Mouse (Mus musculus) hindbrain, embryonic 16.5 days (tissue): ENCODE results near the gene Gtpbp3. TPM values are rescaled to one million over a fixed set of nuclear protein-coding genes. Genes with fewer than 3 reads are reported as not detected.

Experiments
- ATAC-seq: fragments of 200-750 bp; cut with Nextera tagmentation; 2 replicates; pipeline ENCODE4 v1.8.0; 2017; ENCODE audit warnings: moderate TSS enrichment, moderate library complexity
- H3K27ac ChIP-seq: fragments of 300-500 bp; sonication (generic); 2 replicates; pipeline ENCODE4 v1.5.1; 2014; ENCODE audit warnings: low read depth, mild to moderate bottlenecking, control low read depth, low read length, moderate library complexity
- H3K27me3 ChIP-seq: fragments of 300-500 bp; sonication (generic); replicated peaks from 2 replicates; pipeline ENCODE4 v1.6.1; 2014; ENCODE audit warnings: low read length; ENCODE audit not compliant: control insufficient read depth, insufficient read depth
- H3K36me3 ChIP-seq: fragments of 300-500 bp; sonication (generic); 2 replicates; pipeline ENCODE4 v1.6.1; 2014; ENCODE audit warnings: mild to moderate bottlenecking, low read length, moderate library complexity, mixed read lengths; ENCODE audit not compliant: control insufficient read depth, insufficient read depth
- H3K4me1 ChIP-seq: fragments of 300-500 bp; sonication (generic); 2 replicates; pipeline ENCODE4 v1.6.1; 2014; ENCODE audit warnings: low read depth, low read length; ENCODE audit not compliant: control insufficient read depth, insufficient read depth
- H3K4me2 ChIP-seq: fragments of 300-500 bp; sonication (generic); 2 replicates; pipeline ENCODE4 v1.6.1; 2014; ENCODE audit warnings: mild to moderate bottlenecking, low read length, control low read depth, moderate library complexity
- H3K4me3 ChIP-seq: fragments of 300-500 bp; sonication (generic); 2 replicates; pipeline ENCODE4 v1.5.1; 2014; ENCODE audit warnings: mild to moderate bottlenecking, low read length, control low read depth, moderate library complexity
- H3K9ac ChIP-seq: fragments of 300-500 bp; sonication (generic); 2 replicates; pipeline ENCODE4 v1.6.1; 2014; ENCODE audit warnings: low read depth, mild to moderate bottlenecking, control low read depth, low read length, moderate library complexity
- H3K9me3 ChIP-seq: fragments of 300-500 bp; sonication (generic); 2 replicates; pipeline ENCODE4 v1.6.1; 2014; ENCODE audit warnings: mild to moderate bottlenecking, low read length, moderate library complexity; ENCODE audit not compliant: control insufficient read depth
- WGBS: fragments of 180-500 bp; shearing (Covaris S2); extraction: QIAGEN DNeasy Blood & Tissue Kit; methylation state at CpG from one replicate; pipeline ENCODE4 v1.1.7; 2014; 5-methylcytosine and 5-hydroxymethylcytosine counted together
- polyA plus RNA-seq: library from polyadenylated mRNA; unstranded; fragments of >200 nt; fragmentation: Nextera tagmentation; extraction: Ambion mirVana; gene quantifications from 2 replicates; pipeline ENCODE4 v1.2.1, GENCODE M21; 2015

Gene Gtpbp3
- polyA plus RNA-seq, 1 experiment from 2014 or later = 14.6 TPM

DNA sequence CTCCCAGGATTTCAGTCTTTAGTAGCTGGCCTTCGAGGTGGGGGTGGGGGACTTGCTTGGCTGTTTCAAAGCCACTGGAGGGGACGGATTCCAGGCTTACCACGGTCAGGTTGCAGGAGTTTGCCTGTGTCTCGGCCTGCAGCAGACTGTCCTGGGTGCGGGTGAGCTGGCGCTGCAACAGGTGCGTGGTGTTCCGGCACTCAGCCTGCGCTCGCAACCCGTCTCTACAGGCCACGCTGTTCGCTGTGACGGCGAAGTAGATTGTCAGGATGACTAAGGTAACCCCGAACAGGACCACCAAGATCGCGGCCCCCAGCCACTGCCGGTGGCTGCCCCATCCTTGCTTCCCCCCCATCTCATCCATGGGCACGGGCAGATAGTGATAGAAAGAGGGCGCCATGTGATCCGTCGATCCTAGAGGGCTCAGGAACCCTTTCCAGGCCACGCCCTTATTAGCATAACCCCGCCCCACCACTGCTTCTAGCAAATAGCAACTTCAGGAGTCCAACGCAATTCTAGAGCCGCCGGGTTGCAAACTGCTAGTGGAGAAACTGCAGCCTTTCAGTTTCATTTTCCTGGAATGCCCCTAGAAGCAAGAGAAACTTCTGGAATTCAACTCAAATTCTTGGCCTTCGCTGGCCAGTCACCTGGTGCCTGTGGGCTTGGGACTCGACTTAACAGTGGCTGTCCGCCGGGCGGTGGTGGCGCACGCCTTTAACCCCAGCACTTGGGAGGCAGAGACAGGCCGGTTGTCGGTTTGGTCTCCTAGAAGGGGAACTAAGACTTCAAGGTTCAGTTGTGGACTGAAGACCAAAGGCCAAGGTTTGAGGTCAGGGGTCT lies 49.3 kb downstream of the Gtpbp3 start, which contains the start of gene Bst2:
Gene Bst2, minus strand, starts transcription at position 429 of the 840 bp plus-strand sequence.
- Histone ChIP-seq H3K4me3 (peak within 1 kb of the TSS; percentile 36), H3K9ac (peak within 1 kb of the TSS; percentile 36; the same call in 1 of the 2 replicates), H3K36me3 (no peaks in the 10 kb centered on the region), H3K4me1 (peaks cover 2% of the 10 kb centered on the region; the same call in 1 of the 2 replicates), H3K27me3 (peaks cover 13% of the 10 kb centered on the region), H3K27ac (no peak within 1 kb of the TSS), H3K4me2 (peak within 1 kb of the TSS; percentile 59), H3K9me3 (no peaks in the 10 kb centered on the region)
- ATAC-seq = peak; percentile 48; the same call in 1 of the 2 replicates
- 5% methylated on average over 37 of the region's 37 CpGs for WGBS

DNA sequence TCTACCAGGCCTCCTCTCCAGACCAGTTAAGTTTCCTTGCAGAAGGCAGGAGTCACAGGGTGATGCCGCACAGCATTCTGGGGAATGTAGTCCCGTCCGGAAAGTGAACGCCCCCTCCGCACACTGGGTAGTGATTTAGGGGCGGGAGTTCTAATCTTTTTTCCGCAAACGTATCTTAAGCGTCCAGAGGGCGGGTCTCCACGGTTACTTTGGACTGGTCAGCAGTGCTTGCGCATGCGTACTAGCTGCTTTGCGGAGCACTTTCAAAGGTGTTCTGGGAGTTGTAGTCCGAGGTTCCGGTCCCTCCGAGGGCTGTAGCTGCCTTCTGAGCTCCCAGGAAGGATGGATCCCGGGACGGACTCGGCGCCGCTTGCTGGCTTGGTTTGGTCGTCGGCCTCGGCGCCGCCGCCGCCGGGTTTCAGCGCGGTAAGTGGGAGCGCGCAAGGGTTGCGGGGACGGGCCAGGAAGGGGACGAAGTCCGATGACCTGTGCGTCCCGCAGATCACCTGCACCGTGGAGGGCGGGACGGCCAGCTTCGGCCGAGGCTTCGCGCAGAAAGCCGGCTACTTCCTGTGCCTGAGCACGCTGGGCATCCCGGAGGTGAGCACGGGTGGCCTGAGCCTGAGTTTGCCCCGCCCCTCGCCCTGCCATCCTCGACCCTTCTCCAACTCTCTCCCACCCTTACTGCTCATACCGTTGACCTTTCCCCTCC lies 54.9 kb downstream of the Gtpbp3 start, which contains the start of gene Mvb12a:
Gene Mvb12a, plus strand, starts transcription at position 291 of the 712 bp plus-strand sequence.
- peak within 1 kb of the TSS; percentile 97 for H3K4me3 ChIP-seq
- peaks cover 10% of the 10 kb centered on the region for H3K4me1 ChIP-seq
- H3K27me3 ChIP-seq = peaks cover 1% of the 10 kb centered on the region
- under 1% methylated on average over 37 of the region's 55 CpGs for WGBS
- peak within 1 kb of the TSS; percentile 89 for H3K9ac ChIP-seq
- H3K4me2 ChIP-seq = peak within 1 kb of the TSS; percentile 65
- H3K36me3 ChIP-seq = peaks cover 18% of the 10 kb centered on the region
- ATAC-seq = peak; percentile 97
- no peaks in the 10 kb centered on the region for H3K9me3 ChIP-seq
- peak within 1 kb of the TSS; percentile 77; the same call in 1 of the 2 replicates for H3K27ac ChIP-seq

DNA sequence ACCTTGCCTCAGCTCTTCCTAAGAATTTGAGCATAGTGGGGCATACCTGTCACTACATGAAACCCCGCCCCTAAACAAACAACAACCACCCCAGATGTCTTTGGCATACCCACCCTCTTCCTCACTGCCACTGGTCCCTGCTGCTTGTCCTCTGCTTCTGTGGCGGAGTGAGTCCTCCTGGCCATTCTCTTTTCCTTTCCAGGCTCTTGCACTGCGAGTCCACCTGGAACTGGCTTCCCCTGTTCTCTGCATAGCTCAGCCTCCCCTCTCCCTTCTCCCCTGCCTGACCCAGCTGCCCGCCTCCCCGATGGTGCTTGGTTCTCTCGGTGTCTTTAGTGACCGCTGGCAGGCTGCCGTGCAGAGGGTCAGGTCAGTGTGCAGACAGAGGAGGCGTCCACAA lies 55.9 kb downstream of the Gtpbp3 start:
- peak overlapping the region; percentile 65 for H3K4me2 ChIP-seq
- no peaks in the 10 kb centered on the region; the same call in 1 of the 2 replicates for H3K27me3 ChIP-seq
- H3K4me3 ChIP-seq = peak overlapping the region; percentile 97
- H3K9me3 ChIP-seq = no peaks in the 10 kb centered on the region
- H3K27ac ChIP-seq = no peak overlapping the region
- H3K36me3 ChIP-seq = peaks cover 18% of the 10 kb centered on the region
- H3K4me1 ChIP-seq = peaks cover 10% of the 10 kb centered on the region
- no peak overlapping the region for H3K9ac ChIP-seq
- ATAC-seq = no peak
- WGBS = 87% methylated on average over 9 of the region's 9 CpGs

DNA sequence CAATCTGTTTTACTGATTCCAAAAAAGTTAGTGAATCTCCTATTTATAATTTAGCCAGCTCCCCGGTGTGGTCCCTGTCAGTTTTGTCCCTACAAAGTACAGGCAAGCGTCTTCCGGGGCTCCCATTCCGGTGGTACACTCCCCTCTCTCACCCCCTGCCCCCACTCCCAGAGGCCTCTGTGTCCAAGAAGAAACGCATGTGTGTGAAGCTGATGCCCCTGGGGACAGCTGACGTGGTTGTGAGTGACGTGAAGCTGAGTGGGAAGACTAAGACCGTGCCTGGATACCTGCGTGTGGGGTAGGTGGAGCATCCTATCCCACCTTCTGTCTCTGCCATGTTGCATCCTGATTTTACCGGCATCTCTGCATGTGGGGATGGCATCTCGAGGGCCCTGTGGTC lies 57.1 kb downstream of the Gtpbp3 start:
- no peak for ATAC-seq
- H3K27me3 ChIP-seq = no peaks in the 10 kb centered on the region; the same call in 1 of the 2 replicates
- H3K4me2 ChIP-seq = no peak overlapping the region
- H3K4me1 ChIP-seq = peaks cover 10% of the 10 kb centered on the region
- H3K27ac ChIP-seq = no peak overlapping the region
- no peak overlapping the region for H3K9ac ChIP-seq
- H3K9me3 ChIP-seq = no peaks in the 10 kb centered on the region
- no peak overlapping the region for H3K4me3 ChIP-seq
- H3K36me3 ChIP-seq = peaks cover 18% of the 10 kb centered on the region
- WGBS = 90% methylated on average over 11 of the region's 11 CpGs

DNA sequence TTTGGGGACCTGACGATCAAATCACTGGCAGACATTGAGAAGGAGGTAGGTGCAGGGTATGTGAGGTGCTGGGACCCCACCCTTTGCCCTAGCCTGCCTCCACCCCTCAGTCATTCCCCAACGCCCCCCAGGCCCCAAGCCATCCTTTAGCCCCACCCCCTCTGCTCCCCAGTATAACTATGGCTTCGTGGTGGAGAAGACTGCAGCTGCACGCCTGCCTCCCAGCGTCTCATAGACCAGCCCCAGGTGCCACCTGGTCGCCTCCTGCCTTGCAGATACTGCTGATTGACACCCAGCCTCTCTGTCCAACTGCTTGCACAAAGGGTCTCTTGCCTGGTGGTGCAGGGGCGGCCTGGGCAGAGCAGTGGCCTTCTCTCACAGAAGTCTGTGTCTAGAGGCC lies 59.7 kb downstream of the Gtpbp3 start:
- H3K4me1 ChIP-seq = peaks cover 10% of the 10 kb centered on the region
- H3K9ac ChIP-seq = no peak overlapping the region
- ATAC-seq = no peak
- H3K36me3 ChIP-seq = peaks cover 18% of the 10 kb centered on the region
- H3K9me3 ChIP-seq = no peaks in the 10 kb centered on the region
- H3K4me3 ChIP-seq = no peak overlapping the region
- WGBS = 82% methylated on average over 7 of the region's 7 CpGs
- no peaks in the 10 kb centered on the region for H3K27me3 ChIP-seq
- H3K4me2 ChIP-seq = no peak overlapping the region
- no peak overlapping the region for H3K27ac ChIP-seq

Other genes with a start within 250 kb of the Gtpbp3 start
- 13.1 and 16.7 TPM in 2 replicates for gene Myo9b, start 215.4 kb upstream of the Gtpbp3 start, polyA plus RNA-seq
- gene Haus8, start 215.2 kb upstream of the Gtpbp3 start, polyA plus RNA-seq = 72.5 and 73.9 TPM in 2 replicates
- 115 and 120 TPM in 2 replicates for gene Use1, start 121.3 kb upstream of the Gtpbp3 start, polyA plus RNA-seq
- 5.5 and 6.3 TPM in 2 replicates for gene Ocel1, start 116.8 kb upstream of the Gtpbp3 start, polyA plus RNA-seq
- gene Nr2f6, start 106.1 kb upstream of the Gtpbp3 start, polyA plus RNA-seq = 20.7 and 23.6 TPM in 2 replicates
- 7.3 and 9.5 TPM in 2 replicates for gene Ushbp1, start 92.3 kb upstream of the Gtpbp3 start, polyA plus RNA-seq
- gene Babam1, start 91.2 kb upstream of the Gtpbp3 start, polyA plus RNA-seq = 97.3 and 101 TPM in 2 replicates
- gene Ankle1, start 82.1 kb upstream of the Gtpbp3 start, polyA plus RNA-seq = 8.8 and 9.8 TPM in 2 replicates
- 172 and 182 TPM in 2 replicates for gene Abhd8, start 24.4 kb upstream of the Gtpbp3 start, polyA plus RNA-seq
- gene Mrpl34, start 23.1 kb upstream of the Gtpbp3 start, polyA plus RNA-seq = 168 and 172 TPM in 2 replicates
- gene Dda1, start 18.9 kb upstream of the Gtpbp3 start, polyA plus RNA-seq = 240 and 247 TPM in 2 replicates
- gene Ano8, start 2.1 kb upstream of the Gtpbp3 start, polyA plus RNA-seq = 2.3 and 4.5 TPM in 2 replicates
- gene Plvap, start 23.6 kb downstream of the Gtpbp3 start, polyA plus RNA-seq = 12.0 and 12.5 TPM in 2 replicates
- 0.44 and 0.52 TPM in 2 replicates for gene Ccdc194, start 37.6 kb downstream of the Gtpbp3 start, polyA plus RNA-seq
- 10.4 and 12.3 TPM in 2 replicates for gene Bst2, start 49.4 kb downstream of the Gtpbp3 start, polyA plus RNA-seq
- 66.3 and 70.4 TPM in 2 replicates for gene Mvb12a, start 54.8 kb downstream of the Gtpbp3 start, polyA plus RNA-seq
- 0.09 and 0.19 TPM in 2 replicates for gene Tmem221, start 70.8 kb downstream of the Gtpbp3 start, polyA plus RNA-seq
- not detected in 2 replicates for gene Nxnl1, start 78.5 kb downstream of the Gtpbp3 start, polyA plus RNA-seq
- gene Slc27a1, start 80.8 kb downstream of the Gtpbp3 start, polyA plus RNA-seq = 102 and 107 TPM in 2 replicates
- gene Pgls, start 104.1 kb downstream of the Gtpbp3 start, polyA plus RNA-seq = 220 and 237 TPM in 2 replicates
- gene Fam129c, start 109.5 kb downstream of the Gtpbp3 start, polyA plus RNA-seq = 6.4 and 7.8 TPM in 2 replicates
- 62.1 and 74.1 TPM in 2 replicates for gene Colgalt1, start 122.9 kb downstream of the Gtpbp3 start, polyA plus RNA-seq
- 22.4 and 23.1 TPM in 2 replicates for gene Unc13a, start 183.7 kb downstream of the Gtpbp3 start, polyA plus RNA-seq
- gene Jak3, start 188.2 kb downstream of the Gtpbp3 start, polyA plus RNA-seq = 7.3 and 8.1 TPM in 2 replicates
- 1.2 and 1.5 TPM in 2 replicates for gene Insl3, start 201.1 kb downstream of the Gtpbp3 start, polyA plus RNA-seq
- 0.44 and 0.62 TPM in 2 replicates for gene B3gnt3, start 213.7 kb downstream of the Gtpbp3 start, polyA plus RNA-seq
- 78.6 and 89.5 TPM in 2 replicates for gene Fcho1, start 237.6 kb downstream of the Gtpbp3 start, polyA plus RNA-seq